Mouse (Mus musculus): ENCODE measurements around the gene Sec14l2. TPM values are rescaled to one million over a fixed set of nuclear protein-coding genes. Genes with fewer than 3 reads are reported as not detected.

Gene Sec14l2
- total RNA-seq (2021): 1 to 10 TPM; 2.3 to 2.6 TPM
- long read RNA-seq, experiment 1: 0 reads
- long read RNA-seq, experiment 2, partial matches to known transcripts: 0 of 2 reads
- long read RNA-seq, experiment 2, other reads (novel, unspliced or antisense): 0 of 2 reads

- DNase-seq (ENCODE audit: low spot score in 2 of 2): no peak
These were observed at the start of gene Sec14l2 for GRCm38 (mm10) chr11:4122742-4123579. Gene Sec14l2, minus strand, starts transcription at chr11:4123415.

- DNase-seq (ENCODE audit: low spot score in 2 of 2): no peak
These were observed 43.4 kb upstream of the Sec14l2 start for GRCm38 (mm10) chr11:4166467-4167090.

GRCm38 (mm10) chr11:4164701-4165100 lies 41.5 kb upstream of the Sec14l2 start:
- DNase-seq (ENCODE audit: low spot score in 2 of 2): no peak

- no peak for DNase-seq (ENCODE audit: low spot score in 2 of 2)
These were observed 37.7 kb upstream of the Sec14l2 start for GRCm38 (mm10) chr11:4160758-4161480.

- peak; percentile 87 to 96 for DNase-seq (ENCODE audit: low spot score in 2 of 2)
These were observed 36.8 kb upstream of the Sec14l2 start, which contains the start of the genes Ccdc157 and Sf3a1 for GRCm38 (mm10) chr11:4159808-4160708. Gene Ccdc157, minus strand, starts transcription at chr11:4160293. Gene Sf3a1, plus strand, starts transcription at chr11:4160350.

- no peak for DNase-seq (ENCODE audit: low spot score in 2 of 2)
These were observed 35.5 kb upstream of the Sec14l2 start for GRCm38 (mm10) chr11:4158676-4159075.

GRCm38 (mm10) chr11:4155641-4156040 lies 32.4 kb upstream of the Sec14l2 start:
- DNase-seq (ENCODE audit: low spot score in 2 of 2): no peak

- DNase-seq (ENCODE audit: low spot score in 2 of 2): no peak
These were observed 30.5 kb upstream of the Sec14l2 start for GRCm38 (mm10) chr11:4153694-4154093.

- no peak for DNase-seq (ENCODE audit: low spot score in 2 of 2)
These were observed 26.7 kb upstream of the Sec14l2 start for GRCm38 (mm10) chr11:4149886-4150285.

- DNase-seq (ENCODE audit: low spot score in 2 of 2): no peak
These were observed 25.4 kb upstream of the Sec14l2 start for GRCm38 (mm10) chr11:4148536-4149156.

GRCm38 (mm10) chr11:4148120-4148519 lies 24.9 kb upstream of the Sec14l2 start:
- no peak for DNase-seq (ENCODE audit: low spot score in 2 of 2)

- peak in 1 of 2 experiments; percentile 38 for DNase-seq (ENCODE audit: low spot score in 2 of 2)
These were observed 23.9 kb upstream of the Sec14l2 start for GRCm38 (mm10) chr11:4147098-4147497.

GRCm38 (mm10) chr11:4146381-4146780 lies 23.2 kb upstream of the Sec14l2 start:
- DNase-seq (ENCODE audit: low spot score in 2 of 2): no peak

- DNase-seq (ENCODE audit: low spot score in 2 of 2): no peak
These were observed 20.3 kb upstream of the Sec14l2 start for GRCm38 (mm10) chr11:4143281-4144062.

- DNase-seq (ENCODE audit: low spot score in 2 of 2): no peak
These were observed 19.1 kb upstream of the Sec14l2 start for GRCm38 (mm10) chr11:4142352-4142751.

- no peak for DNase-seq (ENCODE audit: low spot score in 2 of 2)
These were observed 18.3 kb upstream of the Sec14l2 start for GRCm38 (mm10) chr11:4141505-4141904.

- no peak for DNase-seq (ENCODE audit: low spot score in 2 of 2)
These were observed 15.7 kb upstream of the Sec14l2 start for GRCm38 (mm10) chr11:4138964-4139363.

- DNase-seq (ENCODE audit: low spot score in 2 of 2): peak; percentile 85 to 93
These were observed 12.0 kb upstream of the Sec14l2 start, which contains the start of gene Rnf215 for GRCm38 (mm10) chr11:4134986-4135935. Gene Rnf215, plus strand, starts transcription at chr11:4135202.

All from gastrocnemius, postnatal 4 days (tissue).